Mouse (Mus musculus): ENCODE data around the gene Csf3.
"Not testable (repeated sequence)": the region's sequence is repeated elsewhere in the genome, so short reads cannot be mapped to it uniquely, and the experiment has no call there.

Csf3 gene

GRCm38 (mm10) chr11:98701213-98701670 is at the start of gene Csf3:
Csf3 (plus strand) TSS chr11:98701263.
- no peak for DNase-seq

- DNase-seq, result peak; percentile 71 to 76
Observed at GRCm38 (mm10) chr11:98655076-98655475, 46.0 kb upstream of the Csf3 start.

GRCm38 (mm10) chr11:98660517-98660916 is 40.5 kb upstream of the Csf3 start:
- peak; percentile 45 to 60 for DNase-seq

GRCm38 (mm10) chr11:98664091-98664490 is 37.0 kb upstream of the Csf3 start, which contains the start of gene Gsdma:
Gsdma (plus strand) TSS chr11:98664351.
- DNase-seq, result no peak

- DNase-seq, result no peak
Observed at GRCm38 (mm10) chr11:98668984-98669383, 32.1 kb upstream of the Csf3 start.

- DNase-seq, result no peak
Observed at GRCm38 (mm10) chr11:98671284-98671815, 29.7 kb upstream of the Csf3 start.

- DNase-seq, result no peak
Observed at GRCm38 (mm10) chr11:98671857-98672256, 29.2 kb upstream of the Csf3 start.

- DNase-seq, result no peak
Observed at GRCm38 (mm10) chr11:98672482-98672881, 28.6 kb upstream of the Csf3 start.

- peak; percentile 74 to 82 for DNase-seq
Observed at GRCm38 (mm10) chr11:98673136-98673535, 27.9 kb upstream of the Csf3 start.

- no peak for DNase-seq
Observed at GRCm38 (mm10) chr11:98675829-98676363, 25.2 kb upstream of the Csf3 start.

- no peak for DNase-seq
Observed at GRCm38 (mm10) chr11:98680023-98680422, 21.0 kb upstream of the Csf3 start.

- DNase-seq, result not testable (repeated sequence)
Observed at GRCm38 (mm10) chr11:98680595-98680994, 20.5 kb upstream of the Csf3 start.

GRCm38 (mm10) chr11:98681186-98681585 is 19.9 kb upstream of the Csf3 start:
- no peak for DNase-seq

- DNase-seq, result peak; percentile 97
Observed at GRCm38 (mm10) chr11:98681786-98682745, 19.0 kb upstream of the Csf3 start, which contains the start of gene Psmd3. Psmd3 (plus strand) TSS chr11:98682554.

- no peak for DNase-seq
Observed at GRCm38 (mm10) chr11:98682811-98683210, 18.3 kb upstream of the Csf3 start.

- no peak for DNase-seq
Observed at GRCm38 (mm10) chr11:98685642-98686041, 15.4 kb upstream of the Csf3 start.

GRCm38 (mm10) chr11:98686976-98687375 is 14.1 kb upstream of the Csf3 start:
- DNase-seq, result peak; percentile 50 to 69

- no peak for DNase-seq
Observed at GRCm38 (mm10) chr11:98688009-98688408, 13.1 kb upstream of the Csf3 start.

- no peak for DNase-seq
Observed at GRCm38 (mm10) chr11:98693201-98693600, 7.9 kb upstream of the Csf3 start.

GRCm38 (mm10) chr11:98693746-98694145 is 7.3 kb upstream of the Csf3 start:
- no peak for DNase-seq

- peak in 1 of 2 experiments; percentile 52 for DNase-seq
Observed at GRCm38 (mm10) chr11:98694301-98694700, 6.8 kb upstream of the Csf3 start.

- DNase-seq, result no peak
Observed at GRCm38 (mm10) chr11:98695408-98695807, 5.7 kb upstream of the Csf3 start.

GRCm38 (mm10) chr11:98696454-98697216 is 4.4 kb upstream of the Csf3 start:
- peak in 1 of 2 experiments; percentile 62 for DNase-seq

Data from kidney, postnatal 4 days (tissue).